Mouse (Mus musculus) splenic B cell, adult 2 months (primary cell): ENCODE results near the gene Map4k1.
A peak's percentile ranks its signal among the peaks of the same experiment; 100 is the strongest.

Experiments used
- DNase-seq: peaks from one replicate; pipeline ENCODE4 v3.0.0-alpha.2; 2011; ENCODE audit warnings: low read depth, low spot score
- H3K27me3 ChIP-seq: 2 replicates; pipeline ENCODE4 v1.6.1; 2012; ENCODE audit warnings: mild to moderate bottlenecking, low read length, moderate library complexity, mixed read lengths; ENCODE audit not compliant: control insufficient read depth, poor library complexity, insufficient read depth, severe bottlenecking
- H3K36me3 ChIP-seq: 2 replicates; pipeline ENCODE4 v1.6.1; 2012; ENCODE audit warnings: mild to moderate bottlenecking, low read length, moderate library complexity, mixed read lengths; ENCODE audit not compliant: control insufficient read depth, poor library complexity, insufficient read depth, severe bottlenecking

The Map4k1 gene

GRCm38 (mm10) chr7:28983141-28983564 is 1.3 kb downstream of the Map4k1 start:
- H3K27me3 ChIP-seq, result no peaks in the 10 kb centered on the region
- peak; percentile 72 for DNase-seq
- peaks cover 18% of the 10 kb centered on the region for H3K36me3 ChIP-seq

GRCm38 (mm10) chr7:28983849-28984248 is 2.0 kb downstream of the Map4k1 start:
- DNase-seq, result no peak
- H3K27me3 ChIP-seq, result no peaks in the 10 kb centered on the region
- peaks cover 20% of the 10 kb centered on the region for H3K36me3 ChIP-seq

- H3K36me3 ChIP-seq, result peaks cover 22% of the 10 kb centered on the region
- no peaks in the 10 kb centered on the region for H3K27me3 ChIP-seq
- DNase-seq, result no peak
These were observed 2.6 kb downstream of the Map4k1 start for GRCm38 (mm10) chr7:28984452-28984851.

GRCm38 (mm10) chr7:28985207-28985606 is 3.4 kb downstream of the Map4k1 start:
- H3K27me3 ChIP-seq, result no peaks in the 10 kb centered on the region
- no peak for DNase-seq
- H3K36me3 ChIP-seq, result peaks cover 27% of the 10 kb centered on the region

DNA sequence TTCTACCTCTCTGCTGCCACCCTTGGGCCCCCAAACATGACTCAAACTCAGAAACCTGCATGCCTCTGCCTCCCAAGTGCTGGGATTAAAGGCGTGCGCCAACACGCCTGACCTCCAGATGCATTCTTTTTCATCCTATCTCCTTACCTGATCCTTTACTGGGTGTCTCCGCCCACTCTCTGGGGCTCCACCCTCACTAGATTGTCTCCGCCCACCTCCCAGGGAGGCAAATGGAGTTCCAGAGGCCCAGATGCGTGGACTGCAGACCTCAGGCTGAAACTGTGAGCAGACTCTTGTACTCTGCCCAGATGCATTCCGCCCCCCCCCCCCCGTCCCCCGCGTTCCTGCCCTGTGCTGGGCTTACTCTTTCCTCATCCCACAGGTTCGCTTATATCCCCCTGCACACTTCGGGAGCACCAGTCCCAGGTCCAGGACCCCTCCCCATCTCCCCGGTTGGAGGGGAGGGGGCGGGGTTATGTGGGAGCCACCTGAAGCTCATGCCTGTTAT is 9.0 kb downstream of the Map4k1 start:
- peaks cover 54% of the 10 kb centered on the region for H3K36me3 ChIP-seq
- DNase-seq, result no peak
- no peaks in the 10 kb centered on the region for H3K27me3 ChIP-seq

DNA sequence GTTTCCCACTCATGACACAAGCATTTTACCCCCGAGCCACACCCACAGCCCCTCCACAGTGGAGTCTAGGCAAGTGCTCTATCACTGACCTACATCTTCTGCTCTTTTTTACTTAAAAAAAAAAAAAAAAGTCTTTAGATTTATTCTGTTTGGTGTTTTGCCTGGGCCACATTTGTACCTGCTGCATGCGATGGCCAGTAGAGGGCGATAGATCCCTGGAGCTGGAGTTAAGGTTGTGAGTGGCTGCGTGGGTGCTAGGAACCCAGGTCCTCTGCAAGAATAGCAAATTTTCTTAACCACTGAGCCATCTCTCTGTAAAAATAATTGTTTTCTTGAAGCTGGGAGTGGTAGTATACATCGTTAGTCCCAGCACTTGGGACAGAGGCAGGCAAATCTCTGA is 9.8 kb downstream of the Map4k1 start:
- H3K36me3 ChIP-seq, result peaks cover 55% of the 10 kb centered on the region
- H3K27me3 ChIP-seq, result no peaks in the 10 kb centered on the region
- peak; percentile 70 for DNase-seq

DNA sequence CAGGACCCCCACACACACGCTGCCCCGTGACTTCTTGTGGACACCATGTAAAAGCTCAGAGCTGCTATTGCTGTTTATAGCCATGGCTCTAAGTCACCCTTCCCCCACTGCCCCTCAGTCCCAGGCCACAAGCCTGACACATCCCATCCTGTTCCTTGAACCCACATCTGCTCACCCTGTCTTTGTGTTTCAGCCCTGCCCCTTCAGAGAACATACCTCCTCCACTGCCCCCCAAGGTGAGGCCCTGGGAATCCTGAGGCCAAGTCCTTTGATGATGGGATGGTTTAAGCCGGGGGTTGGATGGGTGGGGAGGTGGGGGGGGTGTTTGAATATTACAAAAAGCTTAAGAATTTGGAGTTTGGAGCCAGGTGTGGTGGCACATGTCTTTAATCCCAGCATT is 11.1 kb downstream of the Map4k1 start:
- peaks cover 51% of the 10 kb centered on the region for H3K36me3 ChIP-seq
- H3K27me3 ChIP-seq, result no peaks in the 10 kb centered on the region
- DNase-seq, result no peak

GRCm38 (mm10) chr7:28993402-28993801 is 11.6 kb downstream of the Map4k1 start:
- Histone ChIP-seq H3K27me3 (no peaks in the 10 kb centered on the region), H3K36me3 (peaks cover 48% of the 10 kb centered on the region)
- DNase-seq, result no peak

GRCm38 (mm10) chr7:29000651-29001605 is 19.1 kb downstream of the Map4k1 start:
- H3K36me3 ChIP-seq, result peaks cover 22% of the 10 kb centered on the region
- DNase-seq, result peak; percentile 91
- no peaks in the 10 kb centered on the region for H3K27me3 ChIP-seq

DNA sequence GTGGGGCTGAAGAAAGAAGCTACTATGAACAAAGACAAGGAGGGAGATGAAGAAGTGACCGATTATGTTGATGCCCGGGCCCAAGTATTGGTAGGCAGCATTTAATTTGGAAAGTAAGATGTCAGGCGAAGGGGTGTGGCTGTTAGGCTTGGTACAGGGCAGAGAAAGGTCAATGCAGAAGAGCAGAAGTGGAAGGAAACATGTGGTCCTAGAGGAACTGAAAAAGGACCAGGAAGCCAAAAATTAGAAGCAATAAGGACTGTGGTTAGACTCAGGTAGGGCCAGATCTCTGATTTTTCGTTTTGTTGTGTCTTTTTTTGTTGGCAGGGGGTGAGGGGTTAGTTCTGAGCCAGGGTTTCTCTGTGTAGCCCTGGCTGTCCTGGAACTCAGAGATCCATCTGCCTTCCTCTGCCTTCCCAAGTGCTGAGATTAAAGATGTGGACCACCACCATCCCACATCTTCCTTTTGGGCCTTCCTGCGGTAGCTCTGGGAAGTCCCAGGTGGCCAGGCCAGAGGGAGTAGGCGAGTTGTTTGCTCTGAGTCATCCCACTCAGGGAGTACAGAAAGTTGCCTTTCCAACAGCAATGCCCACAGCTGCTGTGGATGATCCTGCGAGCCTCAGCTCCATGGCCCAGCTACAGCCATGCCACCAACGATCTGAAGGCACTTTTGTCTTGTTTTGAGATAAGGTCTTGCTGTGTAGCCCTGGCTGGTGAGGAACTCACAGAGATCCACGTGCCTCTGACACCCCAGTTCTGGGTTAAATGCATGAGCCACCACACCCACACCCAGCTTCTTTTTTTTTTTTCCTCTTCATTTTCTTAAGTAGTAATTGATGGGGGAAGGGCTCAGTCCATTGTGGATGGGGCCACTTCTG is 25.6 kb downstream of the Map4k1 start:
- peak; percentile 83 for DNase-seq
- Histone ChIP-seq H3K27me3 (no peaks in the 10 kb centered on the region), H3K36me3 (peaks cover 7% of the 10 kb centered on the region)

GRCm38 (mm10) chr7:29008171-29008570 is 26.3 kb downstream of the Map4k1 start:
- Histone ChIP-seq H3K36me3 (peaks cover 2% of the 10 kb centered on the region; the same call in 1 of the 2 replicates), H3K27me3 (no peaks in the 10 kb centered on the region)
- no peak for DNase-seq

GRCm38 (mm10) chr7:29008714-29009113 is 26.9 kb downstream of the Map4k1 start:
- DNase-seq, result peak; percentile 77
- no peaks in the 10 kb centered on the region for H3K36me3 ChIP-seq
- no peaks in the 10 kb centered on the region for H3K27me3 ChIP-seq

- Histone ChIP-seq H3K36me3 (no peaks in the 10 kb centered on the region), H3K27me3 (no peaks in the 10 kb centered on the region)
- DNase-seq, result peak; percentile 42
These were observed 33.1 kb downstream of the Map4k1 start for GRCm38 (mm10) chr7:29014984-29015383.

DNA sequence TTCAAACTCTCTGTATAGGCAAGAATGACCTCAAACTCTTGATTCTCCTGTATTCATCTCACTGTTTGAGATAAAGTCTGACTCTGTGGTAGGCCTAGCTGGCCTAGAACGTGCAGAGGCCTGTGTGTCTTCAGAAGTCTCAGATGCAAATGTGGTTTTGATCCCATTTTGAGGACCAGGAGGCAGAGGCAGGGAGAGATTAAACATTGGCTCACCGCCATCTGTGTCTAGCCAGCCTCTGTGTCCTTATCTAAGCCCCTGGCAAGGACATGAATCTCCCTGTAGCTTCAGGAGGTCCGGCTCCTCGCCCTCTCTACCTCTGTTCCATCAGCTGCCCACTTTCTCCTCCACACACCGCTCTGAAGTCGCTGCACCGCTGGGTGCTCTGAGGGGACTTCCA is 34.6 kb downstream of the Map4k1 start:
- Histone ChIP-seq H3K36me3 (no peaks in the 10 kb centered on the region), H3K27me3 (no peaks in the 10 kb centered on the region)
- DNase-seq, result no peak

GRCm38 (mm10) chr7:29017222-29017621 is 35.4 kb downstream of the Map4k1 start:
- no peaks in the 10 kb centered on the region for H3K27me3 ChIP-seq
- no peaks in the 10 kb centered on the region for H3K36me3 ChIP-seq
- DNase-seq, result no peak
